Mouse (Mus musculus) spleen, postnatal 14 days (tissue): Measurements from ENCODE around the gene Fkbpl.

Experiments used
- DNase-seq, 2 experiments: peaks; one replicate each; pipeline ENCODE4 v3.0.0; 2021 to 2022; ENCODE audit warnings: low spot score in 2 of 2

Fkbpl gene

DNA sequence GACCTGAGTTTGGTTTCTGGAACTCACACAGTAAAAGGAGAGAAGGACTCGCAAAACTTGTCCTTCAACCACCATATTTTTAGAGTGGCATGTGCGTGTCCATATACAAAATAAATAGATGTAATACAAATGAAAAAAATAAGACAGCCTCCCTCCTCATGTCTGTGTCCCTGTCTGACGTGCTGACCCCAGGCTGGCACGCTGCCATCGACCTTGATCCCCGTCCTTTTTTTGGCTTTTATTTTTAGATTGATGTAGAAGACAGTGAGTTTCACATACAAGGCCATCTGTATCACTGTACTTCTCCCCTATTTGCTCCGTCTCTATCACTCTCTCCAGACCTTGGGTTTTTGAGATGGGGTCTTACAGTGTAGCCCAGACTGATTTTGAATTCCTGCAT lies 19.9 kb downstream of the Fkbpl start:
- DNase-seq, result no peak

DNA sequence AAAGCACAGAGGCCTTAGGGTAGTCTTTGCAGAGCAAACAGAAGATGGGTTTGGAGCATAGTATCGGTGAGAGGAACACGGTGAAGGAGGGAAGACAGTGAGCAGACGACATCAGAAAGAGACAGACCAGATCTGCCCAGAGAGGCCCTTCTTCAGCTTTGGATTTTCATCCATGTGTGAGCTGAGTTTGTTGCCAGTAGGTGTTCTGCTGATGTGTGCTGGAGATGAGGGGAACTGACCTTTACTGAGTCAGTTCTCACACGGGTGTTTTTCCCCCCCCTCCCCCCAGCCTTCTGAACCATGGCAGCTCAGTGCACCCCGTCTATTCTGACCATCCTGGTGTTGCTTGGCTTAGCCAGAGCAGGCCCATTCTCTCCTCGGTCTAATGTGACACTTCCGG lies 25.7 kb downstream of the Fkbpl start, which contains the start of gene Tnxb:
Tnxb (plus strand) TSS at position 301 of the 400 bp plus-strand sequence.
- no peak for DNase-seq

DNA sequence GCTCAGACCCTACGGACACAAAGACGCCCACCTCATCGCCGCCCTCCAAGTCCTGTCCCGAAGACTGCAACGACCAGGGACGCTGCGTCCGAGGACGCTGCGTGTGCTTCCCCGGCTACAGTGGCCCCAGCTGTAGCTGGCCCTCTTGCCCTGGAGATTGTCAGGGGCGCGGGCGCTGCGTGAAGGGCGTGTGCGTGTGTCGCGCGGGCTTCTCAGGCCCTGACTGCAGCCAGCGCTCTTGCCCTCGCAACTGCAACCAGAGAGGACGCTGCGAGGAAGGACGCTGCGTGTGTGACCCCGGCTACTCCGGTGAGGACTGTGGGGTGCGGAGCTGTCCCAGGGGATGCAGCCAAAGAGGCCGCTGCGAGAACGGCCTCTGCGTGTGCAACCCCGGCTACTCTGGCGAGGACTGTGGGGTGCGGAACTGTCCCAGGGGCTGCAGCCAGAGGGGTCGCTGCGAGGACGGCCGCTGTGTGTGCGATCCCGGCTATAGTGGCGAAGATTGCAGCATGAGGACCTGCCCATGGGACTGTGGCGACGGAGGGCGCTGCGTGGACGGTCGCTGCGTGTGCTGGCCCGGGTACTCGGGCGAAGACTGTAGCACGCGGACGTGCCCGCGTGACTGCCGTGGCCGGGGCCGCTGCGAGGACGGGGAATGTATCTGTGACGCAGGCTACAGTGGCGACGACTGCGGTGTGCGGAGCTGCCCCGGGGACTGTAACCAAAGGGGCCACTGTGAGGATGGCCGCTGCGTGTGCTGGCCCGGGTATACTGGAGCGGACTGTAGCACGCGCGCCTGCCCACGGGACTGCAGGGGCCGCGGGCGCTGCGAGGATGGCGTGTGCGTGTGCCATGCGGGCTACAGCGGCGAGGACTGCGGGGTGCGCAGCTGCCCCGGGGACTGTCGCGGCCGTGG lies 26.8 kb downstream of the Fkbpl start:
- DNase-seq, result no peak

DNA sequence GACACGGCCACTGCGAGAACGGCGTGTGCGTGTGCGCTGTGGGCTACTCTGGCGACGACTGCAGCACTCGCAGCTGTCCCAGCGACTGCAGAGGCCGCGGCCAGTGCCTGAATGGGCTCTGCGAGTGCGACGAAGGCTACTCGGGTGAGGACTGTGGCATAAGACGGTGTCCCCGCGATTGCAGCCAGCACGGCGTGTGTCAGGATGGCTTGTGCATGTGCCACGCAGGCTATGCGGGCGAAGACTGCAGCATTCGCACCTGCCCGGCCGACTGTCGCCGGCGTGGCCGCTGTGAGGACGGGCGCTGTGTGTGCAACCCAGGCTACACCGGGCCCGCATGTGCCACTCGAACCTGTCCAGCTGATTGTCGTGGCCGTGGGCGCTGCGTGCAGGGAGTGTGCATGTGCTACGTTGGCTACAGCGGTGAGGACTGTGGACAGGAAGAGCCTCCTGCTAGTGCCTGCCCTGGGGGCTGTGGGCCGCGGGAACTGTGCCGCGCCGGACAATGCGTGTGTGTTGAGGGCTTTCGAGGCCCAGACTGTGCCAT lies 27.8 kb downstream of the Fkbpl start:
- no peak for DNase-seq

DNA sequence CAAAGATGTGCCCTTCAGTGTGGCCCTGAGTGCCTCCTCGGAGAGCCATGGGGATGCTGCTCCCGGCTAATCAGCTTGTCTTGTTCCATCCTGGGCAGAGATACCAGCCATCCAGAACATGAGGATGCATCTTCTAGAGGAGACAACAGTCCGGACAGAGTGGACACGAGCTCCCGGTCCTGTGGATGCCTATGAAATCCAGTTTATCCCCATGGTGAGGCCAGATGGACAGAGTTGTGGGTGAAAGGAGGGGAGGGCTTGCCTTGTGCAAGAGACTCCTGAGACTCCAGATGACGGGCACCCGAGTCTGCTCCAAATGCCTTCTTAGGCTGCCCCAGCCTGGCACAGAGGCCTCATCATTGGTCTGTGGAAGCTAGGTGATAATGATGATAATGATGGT lies 28.6 kb downstream of the Fkbpl start:
- no peak for DNase-seq

DNA sequence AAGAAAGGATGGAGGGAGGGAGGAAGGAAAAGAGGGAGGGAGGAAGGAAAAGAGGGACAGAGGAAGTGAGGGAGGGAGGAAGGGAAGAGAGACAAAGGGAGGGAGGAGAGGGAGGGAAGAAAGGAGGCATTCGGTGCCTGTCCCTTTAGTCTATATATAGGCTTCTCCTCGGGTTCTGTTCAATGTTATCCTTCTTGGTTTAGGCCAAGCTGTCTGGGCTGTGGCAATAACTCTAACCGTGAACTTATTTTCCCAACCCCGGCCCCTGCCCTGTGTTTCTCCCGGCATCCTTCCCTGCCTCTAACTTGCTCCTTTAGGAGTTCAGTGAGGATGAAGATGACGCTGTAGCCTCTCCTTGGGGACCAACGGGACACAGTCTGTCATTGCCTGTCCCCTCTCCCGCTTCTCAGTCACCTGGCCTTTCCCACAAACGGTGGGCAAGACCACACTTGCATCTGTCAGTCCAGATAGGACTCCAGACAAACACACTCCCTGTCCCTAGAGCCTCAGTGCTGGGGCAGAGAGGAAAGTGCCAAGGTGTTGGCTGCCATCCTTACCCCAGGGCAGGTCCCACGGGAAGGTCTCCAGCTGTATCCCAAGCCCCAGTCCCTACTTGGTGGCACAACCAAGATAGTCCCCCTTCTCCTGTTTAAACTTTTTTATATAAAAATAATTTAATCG lies 30.1 kb downstream of the Fkbpl start:
- DNase-seq, result no peak

DNA sequence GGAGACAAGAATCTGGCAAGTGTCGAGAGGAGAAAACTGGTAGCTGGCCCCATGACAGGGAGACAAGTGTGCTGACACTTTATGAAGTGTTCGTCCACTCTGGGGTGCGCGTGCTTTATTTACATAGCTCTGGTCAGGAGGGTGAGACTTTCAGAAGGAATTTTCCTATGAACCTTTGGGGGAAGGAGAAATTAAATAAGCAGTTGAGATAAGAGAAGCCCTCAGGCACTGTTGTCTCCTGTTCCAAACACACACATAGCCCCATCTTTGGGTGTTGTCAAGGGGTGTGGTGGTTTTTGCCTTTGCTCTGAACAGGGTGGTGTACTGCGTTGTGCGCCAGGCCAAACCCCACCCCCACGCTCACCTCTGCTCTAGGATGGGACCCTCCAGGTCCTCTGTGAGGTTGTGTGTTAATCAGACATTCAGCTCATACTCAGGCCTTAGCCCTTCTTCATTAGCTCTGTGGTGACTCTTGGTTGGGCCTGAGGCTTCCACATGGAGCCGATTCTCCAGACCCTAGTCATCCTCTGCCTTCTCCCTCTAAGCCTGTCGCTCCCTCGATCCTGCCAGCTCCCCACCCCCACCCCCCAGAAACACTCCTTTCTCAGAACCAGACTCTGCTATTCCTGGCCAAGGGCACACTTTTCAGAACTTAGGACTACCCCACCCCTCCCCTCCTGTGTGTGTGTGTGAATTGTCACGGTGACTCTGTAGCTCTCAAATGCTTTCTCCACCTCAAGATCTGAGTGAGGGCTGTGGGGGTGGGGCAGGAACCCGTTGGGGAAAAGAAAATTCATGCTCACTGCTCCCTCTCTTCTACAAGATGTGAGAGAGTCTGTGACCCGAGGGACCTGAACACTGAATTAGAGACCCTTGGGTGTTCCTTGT lies 30.9 kb downstream of the Fkbpl start:
- no peak for DNase-seq

DNA sequence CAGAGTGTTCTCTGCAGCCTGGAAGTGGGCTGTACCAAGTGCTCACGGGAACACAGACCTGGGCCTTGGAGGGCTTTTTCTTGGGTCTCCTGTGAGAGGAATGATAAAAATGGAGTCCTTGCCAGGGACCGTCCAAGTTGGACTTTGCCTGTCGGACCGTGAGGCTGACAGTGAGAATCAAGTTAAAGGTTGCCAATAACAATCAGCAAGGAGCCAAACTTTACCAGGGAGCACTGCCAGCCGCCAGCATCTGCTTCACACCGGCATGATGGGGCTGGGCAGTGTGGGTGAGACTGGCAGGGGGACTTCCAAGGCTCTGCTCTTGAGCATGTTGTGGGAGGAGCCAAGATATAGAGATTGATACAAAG lies 31.5 kb downstream of the Fkbpl start:
- no peak for DNase-seq

DNA sequence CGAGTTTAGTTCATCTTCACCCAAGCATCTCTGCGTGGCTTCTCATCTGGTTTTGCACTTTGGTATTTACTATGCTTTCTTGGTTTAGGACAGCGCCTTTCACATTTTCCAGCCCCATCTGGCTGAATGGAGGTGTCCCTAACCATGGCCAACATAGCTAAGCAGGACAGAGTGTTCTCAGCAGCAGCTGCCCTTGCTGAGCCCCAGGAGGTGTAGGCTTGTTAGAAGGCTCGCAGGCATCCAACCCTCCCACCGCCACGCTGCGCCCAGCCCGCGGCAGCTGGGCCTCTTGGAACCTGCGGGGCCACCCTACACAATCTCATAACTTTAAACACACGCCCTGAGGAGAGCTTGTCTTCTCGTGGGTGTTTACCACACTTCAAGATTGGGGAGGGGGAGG lies 32.1 kb downstream of the Fkbpl start:
- DNase-seq, result no peak

DNA sequence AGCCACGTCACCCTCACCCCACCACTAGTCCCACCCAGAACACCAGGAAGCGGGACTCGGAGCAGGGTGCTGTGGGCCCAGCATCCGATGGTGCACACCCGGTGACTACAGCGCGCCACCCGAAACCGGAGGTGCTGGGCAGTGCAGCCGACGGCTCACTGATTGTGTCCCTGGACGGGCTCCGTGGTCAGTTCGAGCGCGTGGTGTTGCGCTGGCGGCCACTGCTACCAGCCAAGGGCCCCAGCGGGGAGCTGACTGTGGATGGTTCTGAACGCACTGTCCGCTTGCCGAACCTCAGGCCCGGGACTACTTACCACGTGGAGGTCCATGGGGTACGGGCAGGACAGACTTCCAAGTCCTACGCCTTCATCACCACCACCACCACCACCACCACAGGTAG lies 35.6 kb downstream of the Fkbpl start:
- no peak for DNase-seq

DNA sequence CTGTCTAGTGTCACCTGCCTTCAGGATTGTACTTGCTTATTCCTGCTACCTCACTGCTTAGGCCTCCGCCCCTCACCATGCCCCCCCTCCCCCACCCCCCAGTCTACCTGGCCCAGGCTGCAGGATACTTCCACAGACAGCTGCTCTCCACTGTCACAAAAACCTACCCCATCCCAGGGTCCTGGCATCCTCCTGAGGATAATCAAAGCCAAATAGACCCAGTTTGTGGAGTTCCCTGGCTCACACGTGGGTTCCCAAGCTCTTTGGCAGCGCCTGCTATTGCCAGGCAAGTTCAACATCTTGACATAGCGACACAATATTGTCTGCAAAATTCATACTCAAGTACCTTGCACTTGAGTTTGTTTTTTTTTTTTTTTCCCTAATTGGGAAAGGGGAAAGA lies 36.1 kb downstream of the Fkbpl start:
- no peak for DNase-seq

DNA sequence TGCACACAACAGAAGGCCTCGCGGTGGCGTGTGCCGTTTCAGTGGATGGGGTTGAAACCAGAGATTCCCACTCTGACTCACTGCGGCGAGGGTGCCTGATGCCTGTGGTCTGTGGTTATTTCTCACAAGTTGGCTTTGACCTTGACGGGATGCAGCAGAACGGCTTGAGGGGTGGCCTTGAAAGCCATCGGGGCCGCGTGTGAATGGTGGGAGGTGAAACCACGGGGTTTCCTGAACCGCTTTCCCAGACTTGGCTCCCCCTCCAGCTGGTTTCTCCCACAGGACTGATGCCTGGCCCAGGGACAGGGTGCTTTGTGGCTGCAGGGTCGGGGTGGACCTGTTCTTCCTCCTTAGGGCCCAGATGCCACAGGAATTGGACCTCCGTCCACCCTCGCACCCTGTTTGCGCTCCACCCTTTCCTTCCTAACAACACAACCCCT lies 36.6 kb downstream of the Fkbpl start:
- DNase-seq, result no peak

DNA sequence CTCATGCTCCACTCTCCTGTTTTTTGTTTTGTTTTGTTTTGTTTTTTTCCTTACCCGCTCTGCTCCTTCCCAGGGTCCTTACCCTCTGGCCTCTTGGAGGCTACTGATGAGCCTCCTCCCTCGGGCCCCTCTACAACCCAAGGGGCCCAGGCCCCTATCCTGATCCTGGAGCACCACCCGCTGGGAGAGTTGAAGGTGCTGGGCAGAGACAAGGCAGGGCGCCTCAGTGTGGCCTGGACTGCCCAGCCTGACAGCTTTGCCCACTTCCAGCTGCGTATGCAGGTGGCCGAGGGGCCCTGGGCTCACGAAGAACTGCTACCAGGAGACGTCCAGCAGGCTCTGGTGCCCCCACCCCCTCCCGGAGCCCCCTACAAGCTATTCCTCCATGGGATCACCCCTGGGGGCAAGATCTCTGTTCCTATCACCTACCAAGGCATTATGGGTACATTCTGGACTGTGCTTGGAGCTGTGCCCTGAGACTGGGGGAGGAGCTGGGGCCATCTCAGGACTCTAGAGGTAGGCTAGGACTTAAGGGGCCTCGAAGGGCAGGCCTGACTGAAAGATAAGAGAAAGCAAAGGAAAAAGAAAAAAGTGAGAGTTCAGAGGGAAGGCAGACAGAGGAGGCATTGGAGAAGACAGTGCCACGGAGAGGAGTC lies 37.4 kb downstream of the Fkbpl start:
- DNase-seq, result no peak

DNA sequence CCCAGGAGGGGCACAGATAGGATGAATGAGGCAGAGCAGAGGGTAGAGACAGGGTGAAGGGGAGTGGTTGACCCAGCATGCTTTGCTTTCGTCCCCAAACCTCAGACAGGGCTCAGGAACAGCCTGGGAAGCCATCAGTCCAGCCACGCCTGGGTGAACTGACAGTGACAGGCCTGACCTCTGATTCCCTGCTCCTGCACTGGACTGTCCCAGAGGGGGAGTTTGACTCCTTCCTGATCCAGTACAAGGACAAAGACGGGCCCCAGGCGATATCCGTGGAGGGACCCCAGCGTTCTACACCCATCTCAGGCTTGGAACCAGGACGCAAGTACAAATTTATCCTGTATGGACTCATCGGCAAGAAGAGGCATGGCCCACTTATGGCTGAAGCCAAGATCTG lies 38.6 kb downstream of the Fkbpl start:
- no peak for DNase-seq

DNA sequence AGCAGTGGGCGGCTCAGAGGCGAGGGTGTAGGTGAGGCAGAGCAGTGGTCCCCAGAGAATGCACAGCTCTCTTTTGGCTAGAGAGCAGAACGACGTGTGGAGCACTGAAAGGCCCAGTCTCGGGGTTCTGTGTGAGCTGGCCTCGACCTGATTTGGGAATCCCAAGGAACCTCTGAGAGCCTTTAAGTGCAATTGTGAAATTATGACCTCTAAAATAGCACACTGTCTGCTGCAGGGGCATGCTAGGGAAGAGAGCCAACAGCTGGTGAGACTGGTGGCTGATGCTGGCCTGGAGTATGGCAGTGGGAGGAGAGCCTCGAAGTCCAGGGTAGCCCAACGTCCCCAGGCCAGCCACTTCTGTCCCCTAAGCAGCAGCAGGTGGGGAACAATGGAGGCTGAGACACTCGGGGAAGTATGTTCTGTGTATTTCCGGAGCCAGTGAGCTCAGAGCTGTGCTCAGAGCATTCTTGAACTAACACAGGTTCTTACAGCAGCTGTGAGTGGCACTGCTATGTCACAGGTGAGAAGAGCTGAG lies 39.2 kb downstream of the Fkbpl start:
- DNase-seq, result no peak

DNA sequence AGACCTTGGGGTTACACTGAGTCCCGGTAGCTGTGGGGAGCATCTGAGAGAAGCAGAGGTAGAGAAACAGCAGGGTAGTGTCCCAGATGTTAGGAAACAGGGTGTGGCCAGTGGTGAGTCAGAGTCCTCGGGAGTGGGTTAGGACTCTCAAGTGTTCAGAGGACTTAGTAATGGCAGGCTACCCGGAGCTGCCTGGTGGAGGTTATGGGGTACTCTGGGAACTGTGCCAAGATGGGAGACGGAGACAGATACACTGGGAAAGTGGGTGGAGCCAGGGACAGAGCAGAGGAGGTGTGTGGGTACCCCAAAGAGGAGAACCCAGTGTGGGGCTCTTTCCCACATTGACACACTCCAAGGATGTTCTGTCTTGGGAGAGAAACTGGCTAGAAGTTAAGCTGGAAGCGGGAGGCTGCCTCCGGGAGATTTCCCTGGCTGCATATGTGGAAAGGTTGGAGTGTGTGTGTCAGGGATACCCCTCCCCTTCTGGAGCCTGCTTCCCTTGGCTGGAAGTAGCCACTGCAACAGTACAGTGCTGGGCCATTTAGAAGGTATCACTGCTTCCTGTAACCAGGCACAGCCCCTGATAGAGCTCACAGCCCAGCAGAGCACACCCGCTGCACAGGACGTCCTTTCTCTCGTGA lies 39.8 kb downstream of the Fkbpl start:
- no peak for DNase-seq

DNA sequence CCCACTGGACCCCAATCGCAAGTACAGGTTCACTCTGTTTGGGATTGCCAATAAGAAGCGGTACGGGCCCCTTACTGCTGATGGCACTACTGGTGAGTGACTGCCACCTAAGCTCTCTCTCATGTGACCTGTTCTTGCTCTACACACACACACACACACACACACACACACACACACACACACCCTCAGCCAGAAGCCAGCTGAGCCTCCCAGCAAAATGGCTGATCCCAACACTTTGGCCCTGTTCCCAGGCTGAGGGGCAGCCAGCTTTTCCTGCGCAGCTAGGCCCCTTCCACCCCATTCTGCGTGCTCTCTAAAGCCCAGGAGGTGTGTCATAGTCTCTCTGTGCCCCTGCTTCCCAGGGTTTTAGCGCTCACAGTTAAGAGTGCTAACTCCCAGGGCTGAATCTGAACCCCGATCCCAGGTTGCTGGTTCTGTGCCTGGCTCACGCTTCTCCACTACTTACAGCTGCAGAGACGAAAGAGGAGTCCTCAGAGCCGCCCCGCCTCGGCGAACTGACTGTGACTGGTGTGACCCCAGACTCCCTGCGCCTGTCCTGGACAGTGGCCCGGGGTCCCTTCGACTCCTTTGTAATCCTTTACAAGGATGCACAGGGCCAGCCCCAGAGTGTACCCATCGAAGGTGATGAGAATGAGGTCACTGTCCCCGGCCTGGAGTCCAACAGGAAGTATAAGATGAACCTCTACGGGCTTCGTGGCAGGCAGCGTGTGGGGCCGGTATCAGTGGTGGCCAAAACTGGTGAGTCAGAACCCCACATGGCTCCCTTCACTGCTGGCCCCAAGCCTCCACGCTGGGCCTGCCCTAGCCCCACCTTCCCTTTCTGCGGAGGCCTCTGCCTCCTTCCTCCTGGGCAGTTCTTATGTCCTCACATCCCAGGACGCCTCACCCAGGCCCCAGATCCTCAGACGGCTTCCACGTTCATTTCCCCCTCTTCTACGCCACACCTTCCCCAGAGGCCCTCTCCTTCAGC lies 40.9 kb downstream of the Fkbpl start:
- no peak for DNase-seq

DNA sequence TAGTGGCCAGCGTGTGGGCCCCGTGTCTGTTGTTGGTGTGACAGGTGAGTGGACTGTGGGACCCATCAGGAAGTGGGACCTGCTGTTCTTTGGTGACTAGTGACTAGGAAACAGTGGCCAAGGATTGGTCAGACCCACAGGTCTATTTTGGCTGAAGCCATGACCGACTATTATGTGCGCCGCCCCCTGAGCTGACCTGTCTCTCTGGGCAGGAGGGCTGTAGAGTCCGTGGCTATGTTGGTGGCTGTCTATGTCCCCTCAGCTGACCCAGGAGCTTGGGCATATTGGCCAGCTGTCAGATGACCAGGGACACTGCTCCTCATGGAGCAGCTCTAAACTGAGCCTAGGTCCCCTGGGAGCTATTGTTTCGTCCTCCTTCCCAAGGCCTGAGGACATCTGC lies 44.3 kb downstream of the Fkbpl start:
- no peak for DNase-seq

DNA sequence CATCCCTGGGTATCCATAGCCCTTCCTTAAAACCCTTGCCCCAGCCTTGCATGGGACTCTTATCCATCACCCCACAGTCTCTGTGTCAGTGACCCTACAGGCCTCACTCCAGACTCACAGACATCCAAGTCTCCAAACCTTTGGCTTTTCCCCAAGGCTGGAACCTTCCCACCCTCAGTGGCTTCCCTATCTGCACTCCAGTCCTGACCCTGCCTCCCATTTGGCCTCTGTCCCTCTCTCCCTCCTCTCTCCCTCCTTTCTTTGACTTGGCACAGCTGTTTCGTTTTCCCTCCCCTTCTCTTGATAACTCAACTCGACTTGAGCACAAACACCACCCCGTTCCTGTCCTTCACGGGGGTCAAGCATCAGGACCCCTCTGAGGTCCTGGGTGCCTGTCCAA lies 45.9 kb downstream of the Fkbpl start:
- DNase-seq, result no peak
